Mouse (Mus musculus) adrenal gland, postnatal 25 days (tissue): ENCODE measurements at regions not wholly inside any gene's neighbourhood (a gene's known extent, or its start where the extent isn't known, plus 50 kb on each side); places are given as distances from the start of the nearest gene placed in this dataset.

Source experiments
- DNase-seq: peaks from one replicate; pipeline ENCODE4 v3.0.0; 2021; ENCODE audit warnings: mixed read lengths

DNA sequence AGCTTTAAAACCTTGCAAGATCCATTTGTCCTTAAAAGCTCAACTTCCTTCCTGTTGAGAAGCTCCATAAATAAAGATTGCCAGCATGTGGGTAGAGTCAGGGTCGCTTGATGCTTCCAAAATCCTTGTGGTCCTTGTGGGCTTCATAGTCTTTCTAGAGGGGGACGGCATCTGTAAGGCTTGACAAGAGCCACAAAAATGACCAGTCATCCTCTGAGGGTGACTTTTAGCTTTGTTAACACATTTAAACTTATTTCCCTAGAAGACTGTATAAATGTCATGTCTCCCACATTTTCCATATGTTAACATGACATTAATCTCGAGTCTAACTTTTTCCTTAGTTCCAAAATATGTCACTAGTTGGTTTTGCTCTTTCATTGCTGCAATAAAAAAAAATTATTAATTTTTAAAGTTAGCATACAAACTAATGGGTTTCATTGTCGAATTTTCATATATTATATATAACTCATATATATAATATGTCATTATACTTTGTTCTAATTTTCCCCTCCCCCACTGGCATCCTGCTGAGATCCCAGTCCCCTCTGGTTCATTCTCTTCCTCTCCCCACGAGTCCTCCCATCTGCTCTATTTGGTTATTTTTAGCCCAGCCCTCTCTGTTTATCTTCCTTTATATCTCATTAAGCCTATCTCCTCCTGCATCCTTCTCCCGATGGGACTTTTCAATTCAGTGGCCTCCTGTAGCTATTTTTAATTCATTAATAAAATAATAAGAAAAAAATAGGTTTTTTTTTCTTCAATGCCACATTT, 199.3 kb upstream of the Cited2 start:
- DNase-seq: no peak

DNA sequence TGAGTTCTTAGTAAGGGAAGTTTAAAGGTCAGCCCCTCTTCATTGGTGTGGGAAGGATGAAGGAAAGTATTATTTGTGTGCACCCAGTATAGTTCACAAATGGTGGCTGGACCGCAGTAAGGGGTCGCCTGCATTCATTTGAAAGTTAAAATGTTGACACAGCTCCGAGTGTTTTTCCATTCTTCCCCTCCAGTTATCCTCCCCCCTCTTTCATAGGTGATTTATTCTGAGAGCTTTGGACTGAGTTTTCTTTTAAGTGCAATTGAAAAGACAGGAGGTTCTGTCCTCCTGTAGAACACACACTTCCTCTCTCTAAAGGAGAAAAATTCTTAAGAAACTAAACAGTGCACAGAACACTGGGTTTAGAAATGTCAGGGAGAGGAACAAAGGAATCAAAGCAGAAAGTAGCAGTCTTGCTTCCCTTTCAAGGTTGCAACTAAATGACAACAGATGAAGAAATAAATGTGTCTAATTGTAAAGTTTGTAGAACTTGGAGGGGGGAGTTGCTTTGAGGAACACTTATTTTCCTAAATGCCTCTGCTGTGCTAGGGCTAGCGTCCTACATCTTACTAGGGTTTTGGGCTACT, 195.8 kb upstream of the Cited2 start:
- DNase-seq: no peak

DNA sequence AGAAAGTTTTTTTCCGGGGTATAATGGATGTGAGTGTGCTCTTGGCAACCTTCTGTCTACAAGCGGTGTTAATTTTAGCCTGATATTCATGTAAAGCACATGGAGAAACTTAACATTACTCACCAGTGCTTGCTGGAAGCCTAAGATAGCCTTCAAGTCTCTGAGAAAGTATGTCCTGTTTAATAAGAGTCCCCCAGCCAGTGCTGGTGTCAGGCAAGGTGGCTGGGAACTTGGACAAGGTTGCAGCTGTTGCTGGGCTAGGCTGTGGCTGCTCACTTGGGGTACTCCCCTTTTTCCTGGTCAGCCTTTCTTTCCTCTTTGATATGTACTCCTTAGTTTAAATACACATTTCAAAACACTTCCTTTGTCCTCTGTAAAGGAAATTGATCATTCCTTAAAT, 194.9 kb upstream of the Cited2 start:
- DNase-seq: no peak

DNA sequence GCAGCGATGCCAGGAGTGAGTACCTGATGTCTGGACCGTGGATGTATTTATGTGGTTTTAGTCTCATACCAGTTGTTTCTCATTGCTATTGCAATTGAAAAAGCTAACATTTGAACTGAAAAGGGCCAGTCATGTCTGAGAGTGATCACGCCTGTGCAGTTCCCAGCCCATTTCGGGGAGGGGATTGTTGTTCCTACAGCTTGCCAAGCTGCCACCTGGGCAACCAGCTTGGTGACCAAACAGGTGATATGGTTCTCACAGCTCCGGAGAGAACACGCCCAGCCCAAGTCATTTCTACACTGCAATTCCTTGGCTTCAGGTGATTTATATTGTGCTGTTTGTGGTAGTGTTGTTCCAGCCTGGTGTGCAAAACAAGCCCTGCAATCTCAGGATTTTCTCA, 194.2 kb upstream of the Cited2 start:
- DNase-seq: no peak

DNA sequence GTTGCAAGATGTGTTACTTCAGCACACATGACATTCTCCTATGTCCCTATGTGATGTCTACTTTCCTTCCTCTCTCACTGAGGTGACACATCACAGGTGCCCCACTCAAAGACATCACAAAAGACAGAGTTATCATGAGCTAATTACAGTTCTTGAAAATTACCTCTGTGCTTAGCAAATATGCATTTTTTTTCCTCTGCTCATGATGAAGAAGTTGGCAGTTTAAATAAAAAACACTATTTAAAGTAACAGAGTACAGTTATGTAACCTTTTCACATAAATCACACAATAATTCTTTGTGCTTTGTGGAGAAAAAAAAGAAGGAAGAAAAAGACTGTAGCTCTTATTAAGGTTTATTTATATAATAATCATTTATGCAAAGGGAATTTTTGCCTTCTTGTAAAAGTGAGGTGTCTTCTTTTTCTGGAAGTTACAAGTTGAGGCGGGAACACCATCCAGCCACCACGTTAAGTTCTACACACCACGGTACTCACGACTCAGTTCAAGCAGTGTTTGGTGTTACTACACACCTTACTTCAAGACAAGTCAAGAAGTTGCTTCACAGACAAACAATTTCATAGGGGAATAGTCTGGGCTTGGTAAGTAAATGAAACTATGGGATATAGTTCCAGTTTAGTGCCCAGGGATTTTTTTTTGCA, 193.0 kb upstream of the Cited2 start:
- no peak for DNase-seq

DNA sequence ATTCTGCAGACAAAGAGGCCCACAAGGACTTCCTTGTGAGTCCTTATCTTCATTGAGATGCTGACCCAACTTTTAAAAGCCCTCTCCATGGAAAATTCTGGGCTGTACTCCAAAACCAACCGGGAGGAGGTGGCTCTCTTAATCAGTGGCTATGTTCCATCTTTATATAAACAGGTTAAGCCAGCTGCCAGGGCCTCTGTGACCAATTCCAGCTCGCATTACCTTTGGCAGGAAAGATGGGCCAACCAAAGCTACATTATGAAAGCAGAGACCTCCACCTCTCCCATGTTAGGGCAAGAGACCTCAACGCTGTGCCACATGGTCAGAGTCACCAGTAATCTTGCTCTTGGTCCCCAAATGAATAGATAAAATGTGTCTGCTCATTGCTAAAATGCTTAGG, 192.0 kb upstream of the Cited2 start:
- no peak for DNase-seq

DNA sequence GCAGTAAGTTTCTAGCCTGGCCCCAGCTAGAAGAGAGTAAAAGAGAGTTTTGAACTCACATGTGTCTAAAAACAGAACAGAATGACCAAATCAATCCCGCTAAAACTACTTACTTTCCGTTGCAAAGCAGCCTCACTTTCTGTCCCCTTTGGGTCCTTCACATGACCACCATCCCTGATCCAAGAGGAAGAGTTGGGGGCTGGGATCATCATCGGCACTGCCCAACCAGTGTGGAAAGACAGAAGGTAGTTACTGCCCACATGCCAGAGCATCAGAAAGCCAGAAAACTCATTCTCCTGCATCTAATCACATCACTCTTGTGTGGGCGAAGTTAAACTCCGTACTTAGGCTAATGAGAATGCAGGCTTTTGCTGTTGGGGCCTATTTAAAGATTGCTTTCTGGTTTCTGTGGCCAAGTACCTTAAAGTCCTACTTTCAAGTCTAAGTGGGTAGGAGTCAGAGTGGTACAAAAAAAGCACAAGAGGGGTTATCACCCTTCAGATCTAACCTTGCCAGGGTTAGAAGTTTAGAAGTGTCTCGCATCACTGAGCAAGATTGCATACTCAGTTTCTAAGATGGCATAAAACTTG, 184.0 kb upstream of the Cited2 start:
- no peak for DNase-seq

DNA sequence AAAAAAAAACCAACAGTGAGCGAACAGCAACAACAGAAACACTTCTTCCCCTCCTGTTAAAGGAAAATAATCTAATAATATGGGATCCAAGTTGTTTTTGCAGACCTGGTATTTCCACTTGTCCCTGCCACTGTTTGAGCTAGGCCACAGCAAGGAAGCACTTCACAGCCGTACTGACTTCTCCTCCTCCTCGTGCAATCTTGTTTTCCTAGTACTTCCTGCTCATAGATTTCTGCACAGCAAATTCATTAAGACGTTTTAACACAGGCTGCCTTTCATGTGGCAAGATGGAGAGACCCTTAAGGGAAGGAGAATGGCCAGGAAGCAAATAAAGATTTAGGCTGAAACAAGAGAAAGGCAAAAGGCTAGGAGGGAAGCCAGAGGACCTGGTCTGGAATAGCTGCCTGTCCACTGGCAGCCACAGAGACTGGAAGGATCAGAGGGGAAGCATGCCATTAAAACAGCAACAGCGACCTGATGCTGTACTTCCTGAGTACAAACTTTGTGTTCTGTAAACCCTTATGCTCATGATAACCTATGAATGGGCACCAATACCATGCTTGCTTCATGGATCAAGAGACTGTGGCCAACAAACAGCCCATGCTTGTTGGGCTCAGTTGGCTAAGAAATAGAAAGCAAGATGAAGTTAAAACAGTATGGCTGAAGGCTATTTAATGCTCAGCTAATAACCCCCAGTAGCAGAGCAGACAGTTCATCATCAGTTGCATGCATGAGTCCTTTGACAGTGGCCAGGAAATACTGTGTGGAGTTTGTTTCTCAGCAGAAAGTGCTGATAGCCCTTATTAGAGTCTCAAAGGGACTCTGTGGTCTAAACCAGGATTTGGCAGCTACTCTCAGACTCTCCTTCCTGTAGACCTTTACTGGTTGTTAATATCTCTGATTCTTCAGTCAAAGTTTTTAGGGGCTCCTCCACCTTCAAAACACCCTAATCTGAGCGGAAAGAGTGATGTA, 182.3 kb upstream of the Cited2 start:
- DNase-seq: no peak

DNA sequence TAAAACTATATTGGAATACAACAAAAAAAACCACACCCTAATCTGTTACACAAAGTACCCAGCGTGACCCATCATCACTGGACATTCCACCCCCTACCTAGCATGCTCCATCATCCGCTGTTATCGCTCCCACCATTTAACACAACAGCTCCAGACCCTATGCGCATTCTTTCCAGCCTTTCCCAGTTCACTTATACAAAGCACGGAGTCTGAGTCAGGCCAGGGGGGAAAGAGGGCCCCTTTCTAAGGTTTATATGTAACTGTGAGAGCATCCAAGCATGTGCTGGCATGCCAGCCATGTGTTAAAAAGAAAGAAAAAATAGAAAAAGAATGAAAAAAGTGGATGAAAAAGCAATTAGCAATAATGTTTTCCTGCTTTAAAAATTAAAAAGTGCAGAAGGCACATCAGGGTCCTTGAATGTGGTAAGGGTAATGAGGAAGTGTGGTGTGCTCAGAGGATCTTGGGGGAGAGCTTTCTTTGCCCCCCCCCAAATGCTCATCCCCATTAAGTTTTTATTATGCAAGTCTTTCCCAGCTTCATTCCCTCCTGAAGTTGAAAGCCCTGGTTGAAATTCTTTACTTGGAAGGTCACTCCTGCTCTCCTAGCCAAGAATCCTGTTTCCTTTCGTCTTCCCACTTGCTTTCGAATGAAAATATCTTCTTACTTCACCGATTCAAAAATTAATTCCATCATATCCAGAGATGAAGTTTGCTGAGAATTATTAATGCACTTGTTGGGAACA, 180.7 kb upstream of the Cited2 start:
- DNase-seq: no peak

DNA sequence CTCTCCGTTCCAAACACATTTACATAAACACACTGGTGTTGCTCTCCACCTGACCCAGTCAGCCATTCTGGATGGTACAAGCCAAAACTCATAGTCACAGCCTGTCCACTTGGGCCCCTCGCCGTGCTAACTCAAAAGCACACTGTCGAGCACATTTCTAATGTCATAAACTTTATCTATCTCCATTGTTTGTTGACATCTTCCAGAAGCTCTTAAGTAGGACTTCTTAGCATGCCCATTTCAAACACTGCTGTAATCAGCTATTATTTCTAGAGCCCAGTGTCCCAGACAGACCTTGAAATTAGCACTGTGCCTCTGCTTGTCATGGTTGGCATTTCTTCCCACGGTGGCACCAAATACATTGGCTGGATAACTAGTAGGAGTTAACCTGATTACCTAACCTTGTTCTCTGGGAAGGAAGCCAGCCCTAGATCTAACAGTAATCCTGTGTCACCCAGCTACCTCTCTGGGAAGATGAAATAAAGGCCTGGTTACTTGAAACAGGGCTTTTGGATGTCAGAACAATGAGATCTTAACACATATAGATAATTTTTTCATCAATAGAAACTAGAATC, 180.1 kb upstream of the Cited2 start:
- DNase-seq: no peak

DNA sequence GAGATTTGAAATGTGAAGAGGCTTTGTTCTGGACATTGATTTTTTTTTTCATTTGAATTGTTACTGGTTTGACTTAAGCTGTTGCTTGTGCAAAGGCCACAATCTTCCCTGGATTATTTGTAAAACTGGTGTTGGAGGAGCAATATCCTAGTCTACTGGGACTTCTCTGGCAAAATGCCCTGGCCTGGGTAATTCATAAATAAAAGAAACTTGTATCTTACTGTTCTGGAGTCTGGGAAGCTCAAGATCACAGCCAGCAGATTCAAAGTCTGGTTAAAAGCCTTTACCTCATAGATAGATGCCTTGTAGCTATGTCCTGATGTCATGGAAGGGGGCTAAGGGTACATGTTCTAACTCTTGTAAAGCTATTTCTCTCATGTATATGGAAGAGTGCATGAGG, 177.7 kb upstream of the Cited2 start:
- DNase-seq: no peak

DNA sequence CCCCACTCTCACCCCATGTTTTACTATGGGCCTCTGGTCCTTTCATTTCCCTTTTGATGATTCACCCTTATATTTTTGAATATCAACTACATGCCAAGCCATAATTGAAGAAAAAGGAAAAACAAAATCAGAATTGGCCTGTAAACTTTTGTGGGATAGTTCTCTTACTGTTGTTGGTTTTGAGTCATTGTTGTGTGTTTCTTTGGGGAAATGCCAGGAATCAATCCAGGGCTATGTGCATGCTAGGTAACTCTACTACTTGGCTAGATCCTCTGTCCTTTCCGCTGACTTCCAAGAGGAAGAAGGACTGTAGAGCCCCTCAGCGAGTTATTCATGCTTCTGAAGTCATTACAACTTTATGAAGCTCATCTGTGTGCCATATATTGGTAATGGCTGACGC, 175.0 kb upstream of the Cited2 start:
- DNase-seq: no peak

DNA sequence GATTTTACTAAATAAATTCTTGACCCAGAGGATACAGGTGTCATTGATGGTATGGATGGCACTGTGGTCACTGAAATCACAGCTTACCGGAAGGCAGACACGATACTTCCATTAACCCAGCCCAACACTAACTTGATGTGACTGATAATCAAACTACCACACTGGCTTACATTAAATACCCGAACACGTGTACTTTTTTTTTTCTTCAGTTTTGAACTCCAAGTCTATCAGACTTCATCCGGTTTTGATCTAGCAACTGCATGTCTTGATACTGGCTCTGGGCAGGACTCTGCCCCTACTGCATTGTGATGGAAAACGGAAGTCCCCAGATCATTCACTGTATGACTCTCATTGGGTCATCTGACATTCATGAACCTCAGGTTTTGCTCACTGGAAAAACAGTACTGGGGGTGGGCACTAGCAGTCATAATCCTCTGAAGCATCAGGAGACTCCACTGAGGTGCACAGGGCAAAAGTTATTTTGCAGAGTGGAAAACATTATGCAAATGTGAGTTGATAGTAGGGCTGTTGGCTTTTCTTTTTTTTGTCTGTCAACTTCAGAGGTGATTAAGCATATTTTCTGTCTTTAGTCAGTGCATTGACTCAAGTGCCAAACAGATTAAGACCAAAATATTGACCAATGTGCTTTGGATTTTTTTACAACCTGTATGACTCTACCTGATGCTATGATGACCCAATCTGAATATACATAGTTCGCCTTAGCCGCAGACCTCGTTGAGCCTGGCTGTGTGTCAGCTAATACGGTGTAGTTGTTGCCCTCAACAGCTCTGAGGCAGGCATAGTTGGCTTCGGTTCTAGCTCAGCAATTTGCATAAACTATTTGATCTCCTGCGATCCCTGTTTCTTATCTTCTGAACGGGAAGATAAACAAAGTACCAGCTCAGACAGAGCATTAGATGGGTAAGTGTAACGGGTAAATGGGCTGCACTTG, 174.1 kb upstream of the Cited2 start:
- DNase-seq: no peak

DNA sequence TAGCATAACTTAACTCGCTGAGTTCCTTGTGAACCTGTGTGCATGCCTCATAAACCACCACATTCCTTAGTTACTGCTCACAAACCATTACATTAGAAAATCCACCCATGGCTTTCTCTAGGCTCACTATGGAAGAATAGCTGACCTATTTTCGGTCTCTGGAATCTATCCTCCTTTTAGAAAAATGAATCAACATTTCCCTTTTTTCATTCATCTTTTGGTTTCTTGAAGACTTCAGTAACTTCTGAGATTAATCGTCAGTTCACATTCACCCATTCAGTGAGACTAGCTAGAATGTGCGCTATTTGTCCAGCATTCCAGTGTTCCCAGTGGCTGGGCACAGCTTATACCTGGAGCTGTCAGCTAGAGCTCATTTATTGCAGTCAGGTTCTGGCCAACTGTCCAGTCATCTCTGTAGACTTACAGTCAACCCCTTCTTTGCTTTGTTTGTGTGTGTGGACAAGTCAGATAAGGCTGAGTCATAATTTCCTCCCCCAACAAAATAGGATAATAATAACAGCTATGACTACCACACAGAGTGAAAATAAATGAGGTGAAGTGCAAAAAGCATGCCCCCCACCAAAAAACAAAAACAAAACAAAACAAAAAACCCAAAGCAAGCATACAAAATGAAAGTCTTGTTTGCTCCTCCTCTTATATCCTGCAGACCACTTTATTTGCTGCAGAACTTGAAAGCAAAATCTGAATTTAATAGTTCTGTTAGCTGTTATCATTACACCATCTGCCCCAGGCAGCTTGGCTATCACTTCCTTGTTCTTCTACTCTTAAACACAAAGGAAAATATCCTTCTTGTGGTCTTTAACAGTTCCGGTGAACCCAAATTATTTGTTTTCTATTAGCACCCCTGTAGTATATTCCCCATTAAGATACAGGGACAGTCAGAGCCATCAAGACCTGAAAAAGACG, 173.0 kb upstream of the Cited2 start:
- no peak for DNase-seq

DNA sequence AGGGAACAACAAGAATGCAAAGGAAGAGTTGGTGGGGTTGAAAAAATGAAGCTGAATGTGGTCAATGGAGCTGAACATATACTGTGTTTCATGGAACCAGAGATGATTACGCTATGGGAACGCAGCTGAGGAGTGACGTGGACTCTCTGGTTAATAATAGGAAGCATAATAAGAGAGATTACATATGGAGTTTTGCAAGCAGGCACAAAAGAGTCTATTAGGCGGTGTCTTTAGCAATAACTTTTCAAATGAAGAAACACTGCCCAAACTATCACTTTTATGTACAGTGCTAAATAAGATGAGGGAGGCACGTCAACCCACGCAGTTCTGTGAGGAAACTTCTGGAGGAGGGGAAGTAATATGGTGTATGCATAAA, 172.4 kb upstream of the Cited2 start:
- DNase-seq: no peak

DNA sequence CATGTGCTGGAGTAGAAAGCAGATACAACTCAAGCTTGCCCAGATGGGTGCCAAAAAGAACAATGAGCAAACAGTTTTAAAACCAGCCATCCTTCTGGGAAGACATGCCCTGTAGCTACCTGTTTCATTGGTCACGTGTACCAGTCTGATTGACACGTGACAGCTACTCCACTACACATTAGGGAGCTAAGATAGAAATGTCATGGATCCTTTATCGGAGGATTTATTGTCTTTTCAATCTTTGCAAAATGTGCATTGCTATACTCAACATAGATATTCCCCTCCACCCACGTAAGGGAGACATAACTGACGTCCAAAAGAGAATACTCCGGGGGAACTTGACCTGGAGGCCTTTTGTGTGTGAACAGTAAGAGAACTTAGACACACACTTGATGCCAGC, 171.1 kb upstream of the Cited2 start:
- no peak for DNase-seq

DNA sequence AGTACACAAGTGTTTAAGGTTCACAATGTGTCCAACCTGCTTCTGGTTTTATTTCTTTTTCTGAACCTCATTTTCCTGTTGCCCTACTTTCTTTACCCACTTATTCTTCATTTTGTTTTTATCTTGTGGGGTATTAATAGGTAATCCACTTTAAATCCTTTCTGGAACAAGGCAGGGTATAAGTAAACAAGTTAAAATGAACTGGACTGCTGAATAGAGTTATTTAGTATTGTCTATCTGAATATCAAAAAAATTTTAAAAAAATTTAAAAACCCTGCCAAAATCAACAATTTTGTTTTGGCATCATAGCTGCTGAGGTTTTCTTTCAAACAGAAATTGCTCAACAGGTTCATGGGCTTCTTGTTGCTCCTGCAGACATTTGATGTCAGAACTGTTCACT, 170.7 kb upstream of the Cited2 start:
- DNase-seq: no peak

DNA sequence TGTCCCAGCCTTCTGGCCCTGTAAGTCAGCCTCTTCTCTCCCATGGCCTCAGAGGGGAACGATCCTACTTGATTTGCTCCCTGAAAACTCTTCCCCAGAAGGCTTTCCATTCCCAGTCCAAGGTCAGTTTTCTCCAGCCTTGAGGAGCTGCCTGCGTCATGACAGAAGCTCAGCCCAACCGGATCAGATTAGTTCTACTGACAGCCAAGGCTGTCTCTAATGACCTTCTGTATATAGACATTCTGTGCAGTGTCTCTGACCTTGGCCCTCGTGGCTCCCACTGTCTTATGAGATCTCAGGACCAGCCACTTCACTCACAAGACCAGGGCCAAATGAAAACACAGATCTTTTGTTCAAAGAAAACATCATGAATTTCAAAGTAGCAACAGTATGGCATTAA, 166.6 kb upstream of the Cited2 start:
- DNase-seq: no peak
